In genomic region chr14:34363490-34364253, GRCm38 (mm10) we compare ENCODE assay signal across 8 mouse cellular contexts. TPM values are rescaled to one million over a fixed set of nuclear protein-coding genes. Genes with fewer than 3 reads are reported as not detected.
DNase-seq lines count a peak whose midpoint lies in the region; ATAC-seq lines count a peak whose summit lies in the region.

No protein-coding gene starts in this region.

- peak overlapping the region; percentile 21; the same call in 1 of the 2 replicates for H3K9ac ChIP-seq in embryonic facial prominence, embryonic 15.5 days
- H3K9ac ChIP-seq in heart, embryonic 11.5 days (ENCODE audit: low read depth, low read length): peak overlapping the region; percentile 63
- H3K9ac ChIP-seq in kidney, embryonic 14.5 days (ENCODE audit: low read depth, low read length): peak overlapping the region; percentile 48; the same call in 1 of the 2 replicates
- H3K9ac ChIP-seq in liver, embryonic 12.5 days: peak overlapping the region; percentile 4

- H3K4me3 ChIP-seq in embryonic facial prominence, embryonic 15.5 days (replicated peaks): peak overlapping the region; percentile 40
- H3K4me3 ChIP-seq in heart, embryonic 11.5 days (ENCODE audit: low read depth, low read length): peak overlapping the region; percentile 48
- H3K4me3 ChIP-seq in kidney, embryonic 14.5 days (ENCODE audit: low read length): peak overlapping the region; percentile 43
- peak overlapping the region; percentile 41 for H3K4me3 ChIP-seq in liver, embryonic 12.5 days

- H3K4me1 ChIP-seq in embryonic facial prominence, embryonic 15.5 days: peaks cover 18% of the 10 kb centered on the region
- peaks cover 4% of the 10 kb centered on the region; the same call in 1 of the 2 replicates for H3K4me1 ChIP-seq in heart, embryonic 11.5 days (ENCODE audit: control insufficient read depth, insufficient read depth, low read length)
- no peaks in the 10 kb centered on the region for H3K4me1 ChIP-seq in kidney, embryonic 14.5 days (ENCODE audit: control insufficient read depth, insufficient read depth, low read length)
- peaks cover 18% of the 10 kb centered on the region for H3K4me1 ChIP-seq in liver, embryonic 12.5 days

- H3K27me3 ChIP-seq in embryonic facial prominence, embryonic 15.5 days: no peaks in the 10 kb centered on the region; the same call in 1 of the 2 replicates
- no peaks in the 10 kb centered on the region; the same call in 1 of the 2 replicates for H3K27me3 ChIP-seq in heart, embryonic 11.5 days (ENCODE audit: control insufficient read depth, insufficient read depth, low read length)
- no peaks in the 10 kb centered on the region for H3K27me3 ChIP-seq in kidney, embryonic 14.5 days (ENCODE audit: control insufficient read depth, insufficient read depth, low read length)
- H3K27me3 ChIP-seq in liver, embryonic 12.5 days (replicated peaks): 0 out of 2 replicates have a peak, but pooled peaks cover 10% of the 10 kb centered on the region

- peak; percentile 73 for DNase-seq in CD4-positive helper T cell, adult 2 months (ENCODE audit: low read depth, low spot score)
- peak; percentile 91 for DNase-seq in adrenal gland, postnatal 14 days
- DNase-seq in testis, postnatal 14 days (ENCODE audit: low spot score): peak; percentile 42

- peak; percentile 85 for ATAC-seq in embryonic facial prominence, embryonic 15.5 days (ENCODE audit: insufficient number of reproducible peaks, low FRiP score, low TSS enrichment, low read depth)
- ATAC-seq in heart, embryonic 11.5 days (replicated peaks; ENCODE audit: insufficient number of reproducible peaks, low FRiP score, low TSS enrichment): peak; percentile 63
- ATAC-seq in kidney, embryonic 14.5 days (ENCODE audit: low FRiP score, low TSS enrichment): peak; percentile 86
- peak; percentile 55 for ATAC-seq in liver, embryonic 12.5 days
- ATAC-seq in monocyte, adult 5-6 weeks (replicated peaks; ENCODE audit: insufficient number of reproducible peaks, low FRiP score, low TSS enrichment, poor library complexity, severe bottlenecking): peak; percentile 88

- peak overlapping the region; percentile 65 for H3K4me2 ChIP-seq in embryonic facial prominence, embryonic 15.5 days (replicated peaks)
- H3K4me2 ChIP-seq in heart, embryonic 11.5 days: peak overlapping the region; percentile 81
- H3K4me2 ChIP-seq in kidney, embryonic 14.5 days (replicated peaks; ENCODE audit: low read depth, low read length): peak overlapping the region; percentile 80
- peak overlapping the region; percentile 70 for H3K4me2 ChIP-seq in liver, embryonic 12.5 days

- H3K27ac ChIP-seq in embryonic facial prominence, embryonic 15.5 days (replicated peaks): peak overlapping the region; percentile 59
- H3K27ac ChIP-seq in heart, embryonic 11.5 days (ENCODE audit: low read depth, low read length): no peak overlapping the region
- no peak overlapping the region for H3K27ac ChIP-seq in kidney, embryonic 14.5 days (ENCODE audit: low read depth, low read length)
- H3K27ac ChIP-seq in liver, embryonic 12.5 days: no peak overlapping the region

- under 1% methylated on average over 32 of the region's 32 CpGs for WGBS in embryonic facial prominence, embryonic 15.5 days
- WGBS in heart, embryonic 11.5 days (ENCODE audit: insufficient replicate concordance): 5% methylated on average over 32 of the region's 32 CpGs
- 2% methylated on average over 32 of the region's 32 CpGs for WGBS in kidney, embryonic 14.5 days
- 10% methylated on average over 32 of the region's 32 CpGs for WGBS in liver, embryonic 12.5 days (ENCODE audit: insufficient replicate concordance)

- H3K9me3 ChIP-seq in embryonic facial prominence, embryonic 15.5 days (replicated peaks): no peaks in the 10 kb centered on the region
- H3K9me3 ChIP-seq in heart, embryonic 11.5 days (replicated peaks; ENCODE audit: control insufficient read depth, low read length): no peaks in the 10 kb centered on the region
- no peaks in the 10 kb centered on the region for H3K9me3 ChIP-seq in kidney, embryonic 14.5 days (ENCODE audit: control insufficient read depth, low read length)
- 0 out of 2 replicates have a peak, but pooled peaks cover 5% of the 10 kb centered on the region for H3K9me3 ChIP-seq in liver, embryonic 12.5 days (replicated peaks)

- no peaks in the 10 kb centered on the region for H3K36me3 ChIP-seq in embryonic facial prominence, embryonic 15.5 days
- H3K36me3 ChIP-seq in heart, embryonic 11.5 days (ENCODE audit: control insufficient read depth, insufficient read depth, low read length): no peaks in the 10 kb centered on the region
- no peaks in the 10 kb centered on the region for H3K36me3 ChIP-seq in kidney, embryonic 14.5 days (ENCODE audit: control insufficient read depth, insufficient read depth, low read length)
- no peaks in the 10 kb centered on the region for H3K36me3 ChIP-seq in liver, embryonic 12.5 days

RNA-seq across cellular contexts. Expression of gene Fam25c, which starts 8.4 kb away (rescaled TPM):
- total RNA-seq in adrenal gland, postnatal 14 days (2021): 4.0 TPM in 1 of 2 replicates, not detected in the other
- 154 and 196 TPM in 2 replicates for polyA plus RNA-seq in embryonic facial prominence, embryonic 15.5 days (2015; fragmentation: Nextera tagmentation; extraction: Ambion mirVana)
- polyA plus RNA-seq in heart, embryonic 11.5 days (2014; fragmentation: Nextera tagmentation; extraction: Ambion mirVana): not detected in 2 replicates
- polyA plus RNA-seq in kidney, embryonic 14.5 days (2014; fragmentation: Nextera tagmentation; extraction: Ambion mirVana): not detected in 2 replicates
- polyA plus RNA-seq in liver, embryonic 12.5 days (2016; fragmentation: Nextera tagmentation; extraction: Ambion mirVana): not detected in 2 replicates
- total RNA-seq in monocyte, adult 5-6 weeks (2017): not detected in 3 replicates

RNA-seq across cellular contexts. Expression of gene Sncg, which starts 10.9 kb away (rescaled TPM):
- total RNA-seq in adrenal gland, postnatal 14 days (2021): 17.4 and 33.4 TPM in 2 replicates
- polyA plus RNA-seq in embryonic facial prominence, embryonic 15.5 days (2015; fragmentation: Nextera tagmentation; extraction: Ambion mirVana): 3.4 and 6.3 TPM in 2 replicates
- polyA plus RNA-seq in heart, embryonic 11.5 days (2014; fragmentation: Nextera tagmentation; extraction: Ambion mirVana): 2.4 and 2.9 TPM in 2 replicates
- polyA plus RNA-seq in kidney, embryonic 14.5 days (2014; fragmentation: Nextera tagmentation; extraction: Ambion mirVana): 7.5 and 10.0 TPM in 2 replicates
- polyA plus RNA-seq in liver, embryonic 12.5 days (2016; fragmentation: Nextera tagmentation; extraction: Ambion mirVana): 0.49 and 0.57 TPM in 2 replicates
- total RNA-seq in monocyte, adult 5-6 weeks (2017): not detected in 3 replicates

RNA-seq across cellular contexts. Expression of gene Mmrn2, which starts 11.6 kb away (rescaled TPM):
- 34.2 and 35.1 TPM in 2 replicates for total RNA-seq in adrenal gland, postnatal 14 days (2021)
- polyA plus RNA-seq in embryonic facial prominence, embryonic 15.5 days (2015; fragmentation: Nextera tagmentation; extraction: Ambion mirVana): 8.4 and 8.8 TPM in 2 replicates
- 15.8 and 23.1 TPM in 2 replicates for polyA plus RNA-seq in heart, embryonic 11.5 days (2014; fragmentation: Nextera tagmentation; extraction: Ambion mirVana)
- polyA plus RNA-seq in kidney, embryonic 14.5 days (2014; fragmentation: Nextera tagmentation; extraction: Ambion mirVana): 7.9 and 12.1 TPM in 2 replicates
- 3.5 and 3.7 TPM in 2 replicates for polyA plus RNA-seq in liver, embryonic 12.5 days (2016; fragmentation: Nextera tagmentation; extraction: Ambion mirVana)
- not detected in 3 replicates for total RNA-seq in monocyte, adult 5-6 weeks (2017)

RNA-seq across cellular contexts. Expression of gene Glud1, which starts 53.1 kb away (rescaled TPM):
- total RNA-seq in adrenal gland, postnatal 14 days (2021): 217 and 322 TPM in 2 replicates
- 73.8 and 74.1 TPM in 2 replicates for polyA plus RNA-seq in embryonic facial prominence, embryonic 15.5 days (2015; fragmentation: Nextera tagmentation; extraction: Ambion mirVana)
- 64.4 and 67.3 TPM in 2 replicates for polyA plus RNA-seq in heart, embryonic 11.5 days (2014; fragmentation: Nextera tagmentation; extraction: Ambion mirVana)
- polyA plus RNA-seq in kidney, embryonic 14.5 days (2014; fragmentation: Nextera tagmentation; extraction: Ambion mirVana): 77.3 and 112 TPM in 2 replicates
- 137 and 145 TPM in 2 replicates for polyA plus RNA-seq in liver, embryonic 12.5 days (2016; fragmentation: Nextera tagmentation; extraction: Ambion mirVana)
- 385 to 458 TPM (median 387 TPM) in 3 replicates for total RNA-seq in monocyte, adult 5-6 weeks (2017)

RNA-seq across cellular contexts. Expression of gene Shld2, which starts 53.4 kb away (rescaled TPM):
- total RNA-seq in adrenal gland, postnatal 14 days (2021): 12.2 and 13.0 TPM in 2 replicates
- polyA plus RNA-seq in embryonic facial prominence, embryonic 15.5 days (2015; fragmentation: Nextera tagmentation; extraction: Ambion mirVana): 12.2 and 13.1 TPM in 2 replicates
- polyA plus RNA-seq in heart, embryonic 11.5 days (2014; fragmentation: Nextera tagmentation; extraction: Ambion mirVana): 6.2 and 6.9 TPM in 2 replicates
- 9.3 and 10.1 TPM in 2 replicates for polyA plus RNA-seq in kidney, embryonic 14.5 days (2014; fragmentation: Nextera tagmentation; extraction: Ambion mirVana)
- polyA plus RNA-seq in liver, embryonic 12.5 days (2016; fragmentation: Nextera tagmentation; extraction: Ambion mirVana): 8.2 and 9.7 TPM in 2 replicates
- 17.0 to 26.5 TPM (median 21.5 TPM) in 3 replicates for total RNA-seq in monocyte, adult 5-6 weeks (2017)

Comparison
In these comparisons a context has a peak if more than half of its experiments do, and no peak if none do; other contexts are left out.
1. H3K9ac ChIP-seq: peak in every context shown above with its lines; median percentile 63 in heart, embryonic 11.5 days; 48 in kidney, embryonic 14.5 days; 21 in embryonic facial prominence, embryonic 15.5 days; 4 in liver, embryonic 12.5 days.
2. RNA of gene Fam25c, which starts 8.4 kb away (polyA plus RNA-seq): 154 to 196 TPM in embryonic facial prominence, embryonic 15.5 days; not detected in heart, embryonic 11.5 days, not detected in kidney, embryonic 14.5 days and not detected in liver, embryonic 12.5 days; every median in the first group is over 100 times any median in the second.
3. Peak in every context shown above with its lines, with median percentiles within 50 percentile points of each other: DNase-seq, ATAC-seq, H3K4me2 ChIP-seq and H3K4me3 ChIP-seq.